Mouse (Mus musculus) large intestine, adult 2 months (tissue): ENCODE results near the gene Dlgap4. TPM values are rescaled to one million over a fixed set of nuclear protein-coding genes. Genes with fewer than 3 reads are reported as not detected.

Experiments
- DNase-seq: peaks from one replicate; pipeline ENCODE4 v3.0.0-alpha.2; 2012; ENCODE audit warnings: low read depth, low spot score
- WGBS: fragments of 180-500 bp; shearing (Covaris S2); methylation state at CpG from one replicate; pipeline ENCODE4 v1.1.7; 2018; 5-methylcytosine and 5-hydroxymethylcytosine counted together
- polyA plus RNA-seq: library from polyadenylated mRNA; depleted of rRNA; stranded (reverse); fragments of >200 nt; gene quantifications from 2 replicates; pipeline ENCODE4 v1.2.3, GENCODE M21; 2012

The Dlgap4 gene
- polyA plus RNA-seq, 1 experiment = 42.4 TPM

- DNase-seq = no peak
- 15% methylated on average over 7 of the region's 7 CpGs for WGBS
Observed at GRCm38 (mm10) chr2:156726344-156726743, 112.8 kb downstream of the Dlgap4 start.

DNA sequence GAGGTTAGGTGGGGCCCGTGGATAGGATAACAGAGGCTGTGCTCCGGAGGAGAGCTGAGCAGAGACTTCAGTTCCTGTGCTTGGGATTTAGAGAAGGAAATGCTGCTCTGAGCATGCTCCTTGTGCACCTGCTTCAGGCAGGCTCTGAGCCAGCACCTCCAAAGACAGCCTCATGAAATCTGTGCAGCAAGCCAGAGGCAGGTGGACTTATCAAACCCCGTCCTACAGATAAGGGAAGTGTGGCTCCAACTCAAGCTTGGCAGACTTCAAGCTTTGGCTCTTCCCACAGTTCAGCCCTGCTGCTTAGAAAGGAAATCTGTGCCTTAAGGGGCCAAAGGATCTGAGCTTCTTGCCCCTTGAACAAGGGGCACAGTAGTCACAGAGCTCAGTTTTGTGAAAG is 113.4 kb downstream of the Dlgap4 start:
- DNase-seq = no peak
- WGBS = 5% methylated on average over 3 of the region's 3 CpGs

DNA sequence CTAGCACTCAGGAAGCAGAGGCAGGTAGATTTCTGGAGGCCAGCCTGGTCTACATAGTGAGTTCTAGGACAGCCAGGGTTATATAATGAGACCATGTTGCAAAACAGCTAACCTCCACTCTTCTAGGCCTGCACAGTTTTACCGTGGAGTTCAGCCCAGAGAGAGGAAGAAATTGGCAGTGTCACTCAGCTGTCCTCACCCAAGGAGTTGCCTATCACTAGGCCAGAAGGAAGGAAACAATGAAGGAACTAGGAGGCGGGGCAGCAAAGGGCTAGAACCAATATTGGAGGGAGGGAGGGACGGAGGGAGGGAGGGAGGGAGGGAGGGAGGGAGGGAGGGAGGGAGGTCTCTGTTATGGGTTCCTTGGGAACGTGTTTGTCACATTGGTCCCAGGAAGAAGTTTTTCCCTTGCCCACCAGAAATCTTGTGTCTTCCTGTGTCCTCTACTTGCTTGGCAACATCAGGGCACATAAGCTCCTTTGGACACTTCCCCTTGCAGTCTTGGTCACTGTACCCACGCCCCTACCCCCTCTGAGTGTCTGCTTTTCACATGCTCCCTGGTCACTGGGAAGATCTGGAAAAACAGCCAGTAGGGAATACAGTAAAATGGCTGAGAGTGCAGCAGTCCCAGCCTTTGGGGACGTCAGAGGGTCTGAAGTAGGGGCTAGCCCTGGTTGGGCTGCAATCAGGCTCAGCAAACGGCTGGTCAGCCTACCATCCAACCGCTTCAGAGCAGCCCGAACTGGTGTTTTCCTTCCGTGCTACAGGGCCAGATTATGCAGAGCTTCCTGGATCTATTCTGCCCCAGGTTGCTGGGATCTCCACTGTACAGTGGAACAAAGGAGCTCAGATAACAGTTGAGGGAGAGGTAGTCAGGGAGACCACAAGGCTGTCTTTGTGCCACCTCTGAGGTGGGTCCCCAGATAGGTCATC is 116.3 kb downstream of the Dlgap4 start:
- DNase-seq = no peak
- WGBS = 15% methylated on average over 9 of the region's 10 CpGs

DNA sequence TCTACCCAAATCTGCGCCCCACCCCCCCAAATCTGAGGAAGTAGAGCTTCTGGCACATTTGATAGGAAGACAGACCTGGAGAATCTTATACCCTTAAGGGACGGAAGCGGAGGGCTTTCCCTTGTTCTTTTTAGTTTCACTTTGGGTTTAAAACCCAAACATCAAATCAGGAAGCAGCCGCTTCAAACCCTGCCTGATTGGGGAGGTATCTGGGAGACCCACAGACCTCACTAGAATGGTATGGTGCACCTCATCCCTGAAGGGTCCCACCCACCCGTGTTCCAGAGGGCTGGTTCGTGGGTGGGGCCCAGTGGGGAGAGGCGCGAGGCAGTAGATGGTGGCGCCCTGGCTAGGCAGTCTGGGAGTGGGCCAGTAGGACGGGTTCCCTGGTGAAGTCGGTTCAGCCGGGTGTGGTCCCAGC is 117.0 kb downstream of the Dlgap4 start:
- WGBS = 19% methylated on average over 12 of the region's 12 CpGs
- no peak for DNase-seq

GRCm38 (mm10) chr2:156731592-156731991 is 118.1 kb downstream of the Dlgap4 start:
- no peak for DNase-seq

DNA sequence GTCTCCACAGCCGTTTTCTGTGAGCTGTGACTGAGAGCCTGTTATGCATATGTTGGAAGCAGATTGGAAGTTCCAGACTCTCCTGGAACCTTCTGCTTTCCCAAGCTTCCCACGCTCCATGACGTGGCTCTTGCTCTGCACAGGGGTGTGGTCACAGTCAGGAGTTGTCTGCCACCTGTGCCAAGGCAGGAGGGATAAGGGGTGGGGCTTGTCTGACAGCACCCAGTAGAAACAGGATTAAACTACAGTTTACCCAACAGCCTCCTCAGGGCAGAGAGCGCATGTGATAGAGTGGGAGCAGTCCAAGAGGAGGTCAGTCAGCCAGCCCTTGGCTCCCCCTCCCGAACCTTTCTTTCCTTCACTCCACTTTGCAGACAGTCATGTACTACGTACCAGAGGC is 118.6 kb downstream of the Dlgap4 start:
- no peak for DNase-seq
- 12% methylated on average over 6 of the region's 6 CpGs for WGBS

DNA sequence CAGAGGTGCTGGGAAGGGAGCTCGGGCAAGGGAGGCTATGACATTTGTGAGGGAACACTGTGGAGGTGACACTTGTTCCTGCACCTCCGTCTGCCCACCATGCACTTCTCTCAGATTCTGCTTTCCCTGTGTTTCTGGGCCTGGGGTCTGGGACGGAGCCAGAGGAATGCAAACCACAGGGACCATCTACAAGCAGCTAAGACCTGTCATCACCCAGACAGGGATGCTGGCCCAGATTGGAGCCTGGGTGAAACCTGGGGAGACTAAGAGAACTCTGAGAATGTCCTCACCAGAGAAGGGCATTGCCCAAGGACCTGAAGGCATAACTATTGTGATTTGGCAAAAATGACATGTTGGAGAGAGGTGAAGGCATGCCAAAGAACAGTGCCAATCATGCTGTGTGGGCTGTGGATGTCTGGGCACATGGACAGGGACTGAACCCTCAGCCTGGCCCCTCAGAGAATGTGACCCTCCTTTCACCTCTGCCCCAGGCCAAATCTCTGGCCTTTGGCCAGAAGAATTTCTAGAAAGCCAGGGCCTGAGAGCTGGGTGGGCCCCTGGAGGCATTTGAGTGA is 122.3 kb downstream of the Dlgap4 start:
- WGBS = 94% methylated on average over 3 of the region's 3 CpGs
- DNase-seq = no peak

DNA sequence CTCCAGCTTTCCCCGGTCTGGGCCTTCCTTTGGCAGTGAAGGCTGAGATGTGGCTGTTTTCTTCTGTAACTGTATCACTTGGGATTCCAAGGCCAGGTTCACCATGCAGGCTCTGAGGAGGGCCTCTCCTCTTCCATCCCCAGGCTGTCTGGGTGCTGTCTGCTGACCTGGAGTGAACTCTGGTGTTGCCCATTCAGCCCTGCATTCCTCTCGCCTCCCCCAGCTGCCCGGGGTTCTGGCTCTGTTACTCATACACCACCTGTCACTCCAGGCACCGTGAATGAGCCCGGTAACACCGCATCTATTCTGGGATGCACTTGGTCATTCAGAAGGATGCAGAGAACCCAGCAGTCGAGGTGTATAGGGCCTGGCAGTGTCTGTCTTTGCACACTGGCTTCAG is 123.3 kb downstream of the Dlgap4 start:
- 43% methylated on average over 7 of the region's 7 CpGs for WGBS
- DNase-seq = no peak

DNA sequence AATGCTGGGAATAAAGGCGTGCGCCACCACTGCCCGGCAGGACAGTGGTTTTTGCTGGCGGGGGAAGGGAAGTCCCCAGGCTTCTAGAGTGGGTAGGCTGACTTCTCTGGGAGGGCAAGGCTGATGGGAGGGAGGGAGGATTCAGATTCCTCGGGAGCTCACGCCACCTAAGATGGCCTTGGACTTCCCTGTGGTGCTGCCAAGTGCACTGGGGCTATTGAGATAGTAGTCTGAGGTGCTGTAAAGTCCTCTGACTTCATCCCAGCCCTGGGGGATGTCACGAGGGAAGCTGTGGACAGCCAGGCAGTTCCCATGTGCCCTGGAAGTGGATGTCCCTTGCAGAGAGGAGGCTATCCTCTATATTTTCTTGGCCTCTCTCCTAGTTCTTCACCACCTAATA is 124.5 kb downstream of the Dlgap4 start:
- 51% methylated on average over 7 of the region's 7 CpGs for WGBS
- DNase-seq = no peak

DNA sequence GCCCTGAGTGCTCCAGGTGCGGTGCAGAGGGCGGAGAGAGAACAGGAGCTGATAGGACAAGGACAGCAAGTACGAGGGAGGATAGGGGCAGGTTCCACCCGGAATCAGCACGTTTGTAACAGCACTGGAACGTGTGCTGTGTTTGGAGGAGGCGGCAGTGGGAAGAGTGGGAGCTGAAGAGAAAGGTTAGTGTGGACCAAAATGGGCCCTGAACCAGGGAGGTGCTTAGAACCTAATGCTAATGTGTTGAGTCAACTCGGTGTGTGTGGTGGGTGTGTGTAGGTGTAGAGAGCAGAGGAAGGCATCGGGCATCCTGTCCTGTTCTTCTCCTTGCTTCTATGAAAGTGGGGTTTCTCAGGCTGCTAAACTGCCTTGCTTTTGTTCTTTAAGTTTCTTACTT is 127.8 kb downstream of the Dlgap4 start:
- 68% methylated on average over 9 of the region's 9 CpGs for WGBS

DNA sequence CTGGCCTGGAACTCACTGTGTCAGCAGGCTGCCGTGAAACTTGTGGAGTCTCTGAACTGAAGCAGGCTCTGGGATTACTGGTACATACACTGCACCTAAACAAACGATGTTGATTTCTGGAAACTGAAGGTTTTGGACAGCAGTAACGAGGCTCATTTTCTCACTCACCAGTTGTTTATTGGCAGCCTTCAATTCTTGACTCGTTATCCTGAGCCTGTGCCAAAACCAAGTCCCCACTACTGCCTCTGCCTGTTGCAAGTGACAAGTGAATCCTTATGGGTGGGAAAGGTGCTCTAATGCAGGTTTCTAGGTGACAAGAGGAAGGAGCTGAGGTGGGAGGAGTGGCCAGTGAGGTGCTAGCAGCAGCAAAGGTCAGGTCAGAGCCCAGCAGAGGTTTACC is 128.5 kb downstream of the Dlgap4 start:
- DNase-seq = no peak
- WGBS = 40% methylated on average over 4 of the region's 4 CpGs

More for the DNA sequence above, 127.8 kb downstream of the Dlgap4 start:
- DNase-seq = no peak

DNA sequence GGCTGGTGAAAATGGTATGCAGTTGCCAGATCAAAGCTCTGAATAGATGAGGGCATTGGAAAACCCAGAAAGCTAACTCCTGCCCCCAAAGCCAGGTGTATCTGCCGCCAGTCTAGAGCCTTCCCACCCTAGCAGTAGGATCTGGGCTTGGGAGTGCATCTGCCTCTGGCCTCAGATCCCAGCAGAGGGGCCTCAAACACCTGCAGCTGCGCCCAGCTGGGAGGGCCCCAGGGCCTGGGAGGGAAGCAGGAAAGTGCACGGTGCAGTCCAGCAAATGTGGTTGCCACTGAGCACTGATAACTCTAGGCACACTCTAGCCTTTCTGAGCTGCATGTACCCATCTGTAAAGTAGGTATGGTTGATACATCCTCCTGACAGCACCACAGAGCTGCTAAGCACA is 129.7 kb downstream of the Dlgap4 start:
- 56% methylated on average over 3 of the region's 3 CpGs for WGBS
- DNase-seq = no peak

GRCm38 (mm10) chr2:156744414-156744813 is 130.9 kb downstream of the Dlgap4 start:
- 87% methylated on average over 5 of the region's 5 CpGs for WGBS
- no peak for DNase-seq

DNA sequence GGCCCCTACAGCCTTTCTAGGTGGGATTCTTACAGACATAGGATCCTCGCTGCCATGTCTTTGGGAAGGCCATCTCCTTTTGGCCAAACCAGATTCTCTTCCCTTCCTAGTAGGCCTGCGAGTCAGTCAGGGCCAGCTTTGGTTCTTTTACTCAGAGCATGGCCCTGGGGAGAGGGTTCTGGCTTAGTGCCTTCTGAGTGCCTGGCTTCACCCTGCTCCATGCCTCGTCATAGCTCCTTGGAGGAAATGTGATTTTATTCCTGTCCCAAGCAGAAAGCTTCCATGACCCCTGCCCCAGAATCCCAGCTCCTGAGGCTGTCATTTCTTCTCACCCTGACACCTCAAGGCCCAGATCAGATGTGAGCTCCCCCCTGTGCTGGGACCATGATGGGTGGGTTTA is 133.8 kb downstream of the Dlgap4 start:
- 86% methylated on average over 3 of the region's 3 CpGs for WGBS

DNA sequence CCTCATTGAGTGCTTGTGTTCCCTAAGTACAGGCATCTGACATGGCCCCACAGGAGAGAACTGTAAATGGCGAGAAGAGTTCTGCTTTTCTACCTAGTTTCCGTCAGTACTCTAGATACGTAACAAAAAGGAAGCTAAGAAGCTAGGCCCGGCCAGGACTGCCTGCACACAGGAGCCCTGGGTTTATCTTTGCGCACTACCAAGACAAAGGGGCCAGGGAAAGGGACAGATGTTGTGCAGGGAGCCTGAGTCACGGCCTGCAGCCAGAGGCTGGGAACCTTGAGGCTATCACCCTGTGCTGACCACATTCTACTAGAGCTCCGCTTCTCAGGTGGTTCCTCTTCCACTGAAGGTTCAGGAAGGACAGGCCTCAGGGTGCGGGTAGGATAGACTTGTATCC is 136.2 kb downstream of the Dlgap4 start:
- DNase-seq = no peak
- WGBS = 90% methylated on average over 8 of the region's 8 CpGs

More for the DNA sequence above, 133.8 kb downstream of the Dlgap4 start:
- DNase-seq = no peak

GRCm38 (mm10) chr2:156756937-156757336 is 143.4 kb downstream of the Dlgap4 start:
- DNase-seq = no peak
- 87% methylated on average over 9 of the region's 9 CpGs for WGBS

- DNase-seq = no peak
- 89% methylated on average over 5 of the region's 5 CpGs for WGBS
Observed at GRCm38 (mm10) chr2:156760843-156761505, 147.5 kb downstream of the Dlgap4 start.

DNA sequence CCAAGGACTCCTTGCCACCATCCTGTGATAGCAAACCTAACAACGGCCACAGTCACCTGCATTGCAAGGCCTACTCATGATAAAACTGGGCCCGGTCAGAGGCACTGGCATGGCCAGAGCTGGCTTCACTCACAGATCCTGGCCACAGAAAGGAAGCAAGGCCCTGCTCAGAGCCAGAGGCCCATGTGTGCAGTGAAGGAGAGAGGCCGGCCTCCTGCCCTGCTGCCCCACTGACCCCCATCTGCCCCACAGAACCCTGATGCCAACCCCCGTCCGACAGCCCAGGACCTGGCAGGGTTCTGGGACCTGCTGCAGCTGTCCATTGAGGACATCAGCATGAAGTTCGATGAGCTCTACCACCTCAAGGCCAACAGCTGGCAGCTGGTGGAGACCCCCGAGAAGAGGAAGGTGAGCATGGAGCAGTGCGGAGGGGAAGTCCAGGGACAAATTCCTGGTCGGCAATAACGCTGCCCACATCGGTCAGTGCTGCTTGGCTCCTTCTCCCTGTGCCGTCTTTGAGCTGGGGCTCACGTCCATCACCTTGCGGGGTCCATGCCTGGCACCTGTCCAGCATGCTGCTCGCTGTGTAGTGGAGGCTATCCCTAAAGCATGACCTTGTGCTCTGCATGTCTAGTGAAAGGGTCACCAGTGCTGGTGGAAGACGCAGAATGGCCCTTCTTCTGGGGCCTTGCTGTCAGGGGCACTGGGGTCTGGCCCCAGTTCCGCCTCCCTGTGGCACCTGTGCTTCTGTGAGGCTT is 148.2 kb downstream of the Dlgap4 start:
- no peak for DNase-seq
- WGBS = 94% methylated on average over 17 of the region's 17 CpGs

GRCm38 (mm10) chr2:156762499-156762898 is 149.0 kb downstream of the Dlgap4 start:
- DNase-seq = no peak
- 72% methylated on average over 21 of the region's 21 CpGs for WGBS

DNA sequence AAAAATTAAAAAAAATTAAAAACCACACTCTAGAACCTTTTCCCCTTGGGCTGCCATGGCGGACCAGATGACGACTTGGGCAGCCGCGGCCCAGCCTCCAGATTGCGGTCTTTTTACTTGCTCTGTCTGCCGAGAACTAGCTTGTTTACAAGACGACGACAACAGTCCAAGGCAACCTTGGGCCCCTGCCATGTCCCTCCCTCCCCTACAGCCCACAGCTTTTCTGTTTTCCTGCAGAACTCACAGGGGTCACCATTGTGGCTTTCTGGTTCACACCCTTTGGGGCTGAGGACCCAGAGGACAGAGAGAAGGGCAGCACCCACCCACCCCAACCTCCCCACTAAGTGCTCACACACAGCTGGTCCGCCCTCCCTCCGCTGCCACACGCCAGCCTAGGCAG is 149.6 kb downstream of the Dlgap4 start:
- WGBS = 79% methylated on average over 11 of the region's 11 CpGs
- DNase-seq = no peak
